Mouse (Mus musculus) macrophage (primary cell): ENCODE data around the gene Cmss1. TPM values are rescaled to one million over a fixed set of nuclear protein-coding genes. Genes with fewer than 3 reads are reported as not detected.
"Not testable (repeated sequence)": the region's sequence is repeated elsewhere in the genome, so short reads cannot be mapped to it uniquely, and the experiment has no call there.

Experiments used
- H3K27ac ChIP-seq: fragments of 350-480 bp; formaldehyde crosslinking; 2 replicates; pipeline ENCODE4 v1.9.0; 2021
- H3K36me3 ChIP-seq: fragments of 350-480 bp; formaldehyde crosslinking; 2 replicates; pipeline ENCODE4 v1.9.0; 2021; ENCODE audit errors: inconsistent target
- H3K4me3 ChIP-seq: fragments of 350-480 bp; formaldehyde crosslinking; 2 replicates; pipeline ENCODE4 v1.9.0; 2021; ENCODE audit errors: inconsistent target
- H3K79me2 ChIP-seq: fragments of 350-480 bp; formaldehyde crosslinking; 2 replicates; pipeline ENCODE4 v1.9.0; 2021; ENCODE audit errors: inconsistent target
- WGBS: methylation state at CpG from one replicate; pipeline ENCODE4 v1.1.7; 2026; ENCODE audit warnings: inconsistent platforms; ENCODE audit not compliant: missing documents; 5-methylcytosine and 5-hydroxymethylcytosine counted together
- polyA plus RNA-seq: library from polyadenylated mRNA; stranded (reverse); fragments of 250-400 nt; gene quantifications from 3 replicates; pipeline ENCODE4 v1.2.4, GENCODE M21; 2018; ENCODE audit warnings: inconsistent platforms

The Cmss1 gene
- polyA plus RNA-seq, 1 experiment from 2014 or later, result 4.7 TPM

DNA sequence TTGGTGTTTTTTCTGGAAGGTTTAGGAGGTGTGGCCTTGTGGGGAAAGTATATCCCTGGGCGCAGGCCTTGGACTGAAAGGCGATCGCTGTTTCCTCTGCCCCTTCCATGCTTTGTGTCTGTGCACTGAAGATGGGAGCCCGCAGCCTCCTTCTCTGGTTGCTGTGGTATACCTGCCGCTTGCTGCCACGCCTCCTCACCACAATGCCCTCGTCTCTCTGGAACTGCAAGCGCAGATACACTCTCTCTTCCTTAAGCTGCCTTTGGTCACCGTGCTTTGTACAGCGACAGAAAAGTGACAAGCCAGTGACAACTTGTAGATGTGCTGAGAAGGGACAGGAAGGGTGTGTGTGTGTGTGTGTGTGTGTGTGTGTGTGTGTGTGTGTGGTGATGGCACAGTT is 207.1 kb downstream of the Cmss1 start:
- H3K27ac ChIP-seq, result no peak overlapping the region
- H3K4me3 ChIP-seq, result no peak overlapping the region
- no peaks in the 10 kb centered on the region for H3K79me2 ChIP-seq
- WGBS, result 84% methylated on average over 8 of the region's 10 CpGs
- no peaks in the 10 kb centered on the region for H3K36me3 ChIP-seq

DNA sequence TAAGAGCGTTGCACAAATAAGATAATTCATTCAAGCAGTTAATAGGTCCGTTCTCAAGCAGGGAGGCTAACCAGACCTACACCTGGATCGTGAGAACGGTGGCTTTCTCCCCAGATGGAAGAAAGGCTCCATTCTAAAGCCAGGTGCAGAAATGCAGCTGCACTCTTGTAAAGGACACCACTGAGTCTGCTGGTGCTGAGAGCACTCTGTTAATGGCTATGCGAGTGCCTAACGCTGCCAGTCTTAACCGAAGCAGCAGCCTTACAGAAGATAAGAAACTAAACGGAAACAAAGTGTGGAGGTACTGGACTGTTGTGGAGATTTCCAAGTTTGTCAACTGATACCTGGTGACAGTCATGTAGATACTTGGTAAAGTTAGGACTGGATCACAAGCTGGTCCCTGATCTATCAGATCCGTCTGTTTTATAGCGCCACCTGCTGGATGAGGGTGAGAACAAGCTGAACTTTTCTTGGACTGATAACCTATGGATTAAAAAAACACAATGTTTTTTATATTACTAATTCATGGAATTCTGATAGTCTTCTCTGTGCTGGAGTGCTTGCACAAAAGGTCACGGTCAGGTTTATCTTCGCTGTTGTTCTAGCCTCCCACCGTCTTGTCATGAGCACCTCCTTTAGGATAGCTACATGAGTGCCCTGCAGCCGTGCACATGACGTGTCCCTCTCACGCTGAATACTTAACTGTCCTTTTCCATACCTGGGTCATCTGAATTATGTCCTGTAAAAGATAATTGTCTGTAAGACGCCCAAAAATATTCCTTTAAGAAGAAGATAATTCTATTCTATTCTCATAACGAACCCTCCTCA is 208.1 kb downstream of the Cmss1 start:
- 72% methylated on average over 18 of the region's 18 CpGs for WGBS
- Histone ChIP-seq H3K36me3 (no peaks in the 10 kb centered on the region), H3K4me3 (no peak overlapping the region), H3K79me2 (no peaks in the 10 kb centered on the region), H3K27ac (no peak overlapping the region)

DNA sequence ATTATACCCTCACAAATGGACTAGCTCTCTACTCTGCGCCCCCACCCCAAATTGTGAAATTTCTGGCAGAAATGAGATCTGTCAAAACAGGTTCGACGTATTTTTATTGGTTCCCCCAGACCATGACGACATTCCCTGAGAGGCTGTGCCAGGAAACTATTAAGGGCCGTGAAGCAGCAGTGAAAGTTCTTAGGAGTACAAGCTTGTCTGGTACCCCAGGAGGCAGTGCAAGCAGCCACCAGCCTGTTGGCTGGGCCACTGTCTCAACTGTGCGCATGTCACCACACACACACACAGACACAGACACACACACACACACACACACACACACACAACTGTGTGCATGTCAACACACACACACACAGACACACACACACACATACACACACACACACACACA is 208.8 kb downstream of the Cmss1 start:
- Histone ChIP-seq H3K4me3 (no peak overlapping the region), H3K27ac (no peak overlapping the region), H3K36me3 (no peaks in the 10 kb centered on the region), H3K79me2 (no peaks in the 10 kb centered on the region)
- WGBS, result 86% methylated on average over 5 of the region's 6 CpGs

DNA sequence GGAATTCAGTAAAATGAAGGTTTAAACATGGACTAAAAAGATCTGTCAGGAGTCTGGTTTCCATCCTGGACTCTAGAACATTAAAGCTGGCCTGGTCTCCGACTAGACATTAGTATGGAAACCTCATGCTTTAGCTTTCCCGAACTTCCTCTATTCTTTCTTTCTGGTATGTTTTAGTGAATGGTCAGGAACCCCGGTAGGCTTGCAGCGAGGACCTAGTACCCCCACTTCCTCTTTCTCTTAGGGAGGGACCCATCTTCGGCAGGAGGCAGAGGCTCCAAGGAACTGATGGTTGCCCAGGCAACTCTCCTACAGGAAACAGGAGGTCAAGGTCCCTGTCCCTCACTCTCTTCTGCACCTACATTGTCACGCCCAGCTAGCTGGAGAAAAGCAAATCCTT is 210.4 kb downstream of the Cmss1 start:
- H3K79me2 ChIP-seq, result no peaks in the 10 kb centered on the region
- no peak overlapping the region for H3K4me3 ChIP-seq
- 26% methylated on average over 6 of the region's 6 CpGs for WGBS
- no peak overlapping the region for H3K27ac ChIP-seq
- no peaks in the 10 kb centered on the region for H3K36me3 ChIP-seq

DNA sequence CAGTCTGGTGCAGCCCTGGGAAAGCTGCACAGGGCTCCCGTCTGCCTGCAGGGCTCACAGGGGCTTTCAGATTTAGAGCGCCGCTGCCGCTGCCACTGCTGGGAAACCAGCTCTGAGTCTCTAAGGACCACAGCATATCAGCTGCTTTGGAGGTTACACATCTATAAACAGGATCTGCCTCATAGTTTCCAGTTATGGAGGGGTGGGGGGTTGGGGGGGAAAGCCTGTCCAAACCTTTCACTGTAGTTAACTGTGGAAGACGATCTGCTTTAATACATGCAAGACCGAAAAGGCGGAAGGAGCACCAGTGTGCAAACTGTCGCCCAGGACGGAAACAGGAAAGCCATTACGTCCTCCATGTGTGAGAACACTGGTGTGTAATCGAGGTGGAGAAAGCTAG is 213.5 kb downstream of the Cmss1 start:
- H3K27ac ChIP-seq, result no peak overlapping the region
- 68% methylated on average over 11 of the region's 11 CpGs for WGBS
- H3K4me3 ChIP-seq, result no peak overlapping the region
- no peaks in the 10 kb centered on the region for H3K79me2 ChIP-seq
- H3K36me3 ChIP-seq, result no peaks in the 10 kb centered on the region

DNA sequence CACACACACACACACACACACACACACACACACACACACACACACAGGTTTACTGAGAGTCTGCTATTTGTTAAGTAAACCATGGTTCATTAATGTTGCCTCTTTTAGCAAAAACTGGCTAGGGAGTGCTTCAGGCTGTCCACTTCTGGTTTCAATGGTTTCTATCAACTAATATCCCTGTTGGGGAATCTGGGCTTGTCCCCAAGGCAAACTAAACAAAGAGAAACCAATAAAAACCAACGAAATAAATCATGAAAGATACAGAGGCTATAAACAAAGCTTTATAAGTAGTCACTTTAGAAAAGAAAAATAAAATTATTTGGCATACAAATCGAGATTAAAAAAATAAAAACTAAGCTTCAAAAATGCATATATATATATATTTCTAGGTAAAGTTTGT is 214.2 kb downstream of the Cmss1 start:
- 100% methylated on average over 2 of the region's 2 CpGs for WGBS
- Histone ChIP-seq H3K36me3 (no peaks in the 10 kb centered on the region), H3K27ac (no peak overlapping the region), H3K4me3 (no peak overlapping the region), H3K79me2 (no peaks in the 10 kb centered on the region)

DNA sequence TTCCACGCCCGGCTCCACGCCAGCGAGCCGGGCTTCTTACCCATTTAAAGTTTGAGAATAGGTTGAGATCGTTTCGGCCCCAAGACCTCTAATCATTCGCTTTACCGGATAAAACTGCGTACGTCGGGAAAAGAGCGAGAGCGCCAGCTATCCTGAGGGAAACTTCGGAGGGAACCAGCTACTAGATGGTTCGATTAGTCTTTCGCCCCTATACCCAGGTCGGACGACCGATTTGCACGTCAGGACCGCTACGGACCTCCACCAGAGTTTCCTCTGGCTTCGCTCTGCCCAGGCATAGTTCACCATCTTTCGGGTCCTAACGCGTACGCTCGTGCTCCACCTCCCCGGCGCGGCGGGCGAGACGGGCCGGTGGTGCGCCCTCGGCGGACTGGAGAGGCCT is 215.5 kb downstream of the Cmss1 start:
- not testable (repeated sequence) for H3K79me2 ChIP-seq, H3K36me3 ChIP-seq, H3K27ac ChIP-seq, H3K4me3 ChIP-seq
- WGBS, result 24% methylated on average over 21 of the region's 39 CpGs

DNA sequence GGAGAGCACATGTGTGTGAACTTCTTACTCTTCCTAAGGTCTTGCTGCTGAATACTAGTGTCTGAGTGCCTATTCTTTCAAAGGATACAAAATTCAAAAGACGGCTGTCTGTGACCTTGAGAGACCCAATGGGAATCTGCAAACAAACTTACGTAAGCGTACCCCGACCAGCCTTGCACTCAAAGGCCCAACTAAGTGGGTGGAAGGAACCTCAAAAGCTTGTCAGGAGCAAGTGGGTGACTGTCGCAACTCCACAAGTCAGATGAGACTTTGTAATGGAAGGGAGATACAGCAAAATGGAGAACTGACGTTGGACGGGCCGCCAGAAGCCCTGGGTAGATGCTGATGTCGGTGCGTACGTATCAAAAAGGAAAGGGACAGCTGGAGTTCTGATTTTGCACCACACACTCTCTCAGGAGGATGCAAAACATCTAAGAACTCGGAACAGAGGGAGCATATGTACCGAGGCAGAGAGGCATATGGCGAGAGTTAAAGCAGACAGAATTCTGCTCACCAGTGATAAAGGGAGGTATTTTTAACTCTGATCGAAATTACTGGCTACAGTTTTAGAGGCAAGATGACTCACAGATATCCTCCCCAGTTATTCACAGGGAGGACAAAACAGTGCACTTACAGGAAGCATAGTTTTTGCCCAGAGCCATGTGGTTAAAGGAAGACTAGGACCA is 217.0 kb downstream of the Cmss1 start:
- 79% methylated on average over 15 of the region's 15 CpGs for WGBS
- Histone ChIP-seq H3K27ac (peak overlapping the region; percentile 48), H3K36me3 (no peaks in the 10 kb centered on the region)

DNA sequence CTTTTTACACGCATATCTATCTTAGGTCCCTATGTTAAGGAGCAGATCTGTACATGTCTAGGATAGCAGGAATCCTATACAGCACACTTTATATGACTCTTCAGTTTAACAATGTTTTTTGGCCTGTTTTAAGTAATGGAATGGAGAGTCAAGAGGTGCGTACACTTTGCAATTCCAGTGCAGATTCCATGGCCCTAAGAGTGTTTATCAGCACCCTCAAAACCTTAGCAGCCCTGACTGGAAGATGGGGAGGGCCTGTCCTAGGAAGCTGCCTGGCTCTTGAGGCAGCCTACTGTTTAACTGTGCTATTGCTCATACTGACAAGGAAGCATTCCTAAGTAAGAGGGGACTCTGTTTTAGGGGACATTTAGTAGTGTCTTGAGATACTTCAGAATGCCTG is 222.4 kb downstream of the Cmss1 start:
- Histone ChIP-seq H3K27ac (no peak overlapping the region), H3K4me3 (no peak overlapping the region), H3K79me2 (no peaks in the 10 kb centered on the region), H3K36me3 (no peaks in the 10 kb centered on the region)
- 100% methylated on average over 2 of the region's 2 CpGs for WGBS

More for the DNA sequence above, 217.0 kb downstream of the Cmss1 start:
- no peaks in the 10 kb centered on the region for H3K79me2 ChIP-seq
- H3K4me3 ChIP-seq, result no peak overlapping the region

DNA sequence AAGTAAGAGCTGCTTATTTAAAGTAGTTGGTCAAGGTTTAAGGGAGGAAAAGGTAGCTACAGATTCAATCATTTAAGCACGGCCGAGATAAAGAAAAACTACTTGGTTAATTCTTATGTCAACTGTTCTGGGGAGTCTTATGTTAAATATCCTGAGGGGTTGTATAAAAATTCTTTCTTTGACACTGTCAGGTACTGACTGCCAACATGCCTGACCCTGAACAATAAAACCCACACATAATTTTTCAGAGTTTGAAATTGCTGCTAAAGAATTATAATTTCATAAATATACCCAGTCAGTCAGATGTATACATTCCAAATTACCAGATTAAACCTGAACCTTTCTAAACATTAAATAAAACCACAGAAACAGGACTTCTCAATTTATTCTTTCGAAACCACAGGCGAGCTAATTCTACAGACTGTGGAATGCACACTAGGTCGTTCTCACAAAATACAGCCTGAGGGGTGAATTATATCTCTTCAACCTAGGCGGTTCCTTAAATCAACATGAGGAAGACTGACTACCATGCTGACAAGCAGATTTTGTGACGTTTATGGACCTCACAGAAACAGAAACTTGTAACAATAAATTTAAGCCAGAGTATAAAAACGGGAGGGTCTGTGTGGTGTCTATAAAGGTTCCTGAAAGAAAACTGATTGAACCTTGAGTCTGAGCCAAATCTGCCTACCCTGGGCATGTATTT is 223.2 kb downstream of the Cmss1 start:
- WGBS, result 77% methylated on average over 8 of the region's 8 CpGs
- H3K27ac ChIP-seq, result no peak overlapping the region

DNA sequence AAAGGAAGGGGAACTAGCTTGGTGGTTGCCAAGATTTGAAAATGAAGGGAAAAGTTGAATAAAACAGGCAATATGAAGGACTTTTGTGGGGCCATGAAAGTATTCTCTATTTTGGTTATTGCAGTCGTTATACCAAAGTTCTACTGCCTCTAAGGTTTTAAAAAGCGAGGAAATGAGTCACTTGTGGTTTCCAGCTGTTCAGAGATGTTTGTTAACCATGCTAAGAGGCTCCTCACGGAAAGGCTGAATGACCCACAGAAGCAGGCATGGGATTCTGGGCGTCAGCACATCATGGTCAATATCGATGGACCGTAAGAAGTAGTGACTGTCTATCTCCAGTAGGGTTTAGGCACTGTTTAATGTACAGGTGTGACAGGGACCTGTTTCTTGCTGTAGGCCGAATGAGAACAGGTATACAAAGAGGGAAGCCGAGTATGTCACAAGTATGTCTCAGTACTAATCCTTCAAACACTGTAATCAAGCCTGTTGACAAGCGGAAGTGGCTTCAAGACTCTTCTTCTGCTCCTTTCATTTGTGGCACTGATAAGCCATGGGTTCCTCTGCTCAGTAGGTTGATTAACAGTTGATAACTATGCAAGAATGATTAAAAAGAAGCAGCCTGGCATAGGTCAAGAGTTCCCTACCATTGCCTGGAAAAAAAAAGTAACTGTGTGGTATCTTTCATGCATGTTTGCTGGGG is 227.9 kb downstream of the Cmss1 start:
- Histone ChIP-seq H3K27ac (no peak overlapping the region), H3K4me3 (no peak overlapping the region), H3K79me2 (no peaks in the 10 kb centered on the region), H3K36me3 (no peaks in the 10 kb centered on the region)
- WGBS, result 68% methylated on average over 9 of the region's 9 CpGs

More for the DNA sequence above, 223.2 kb downstream of the Cmss1 start:
- H3K36me3 ChIP-seq, result no peaks in the 10 kb centered on the region
- no peaks in the 10 kb centered on the region for H3K79me2 ChIP-seq
- no peak overlapping the region for H3K4me3 ChIP-seq

DNA sequence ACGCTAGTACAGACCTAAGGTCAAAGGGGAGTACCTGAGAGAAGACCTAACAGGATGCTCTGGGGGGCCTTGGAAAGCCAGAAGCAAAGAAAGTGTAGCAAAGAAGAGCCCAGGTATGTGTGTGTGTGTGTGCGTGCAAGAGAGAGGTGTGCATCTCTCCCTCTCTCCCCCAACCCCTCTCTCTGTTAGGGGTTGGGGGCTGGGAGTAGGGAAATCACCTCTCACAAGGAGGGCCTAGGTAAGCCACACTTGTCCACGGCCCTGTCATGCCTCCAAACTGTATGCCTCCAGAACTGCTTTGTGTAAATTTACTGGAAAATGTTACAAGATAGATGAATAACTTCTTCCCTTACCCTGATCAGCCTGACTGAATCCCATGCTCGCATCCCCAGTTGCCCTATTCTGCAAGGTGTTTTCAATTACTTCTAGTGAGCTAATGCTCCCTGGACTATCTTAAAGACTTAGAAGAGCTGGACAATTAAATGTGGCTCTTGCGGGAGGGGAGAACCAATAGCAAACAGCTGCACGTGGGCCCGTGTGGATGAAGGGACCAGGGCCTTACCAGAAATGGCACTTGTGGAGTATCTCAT is 231.3 kb downstream of the Cmss1 start:
- Histone ChIP-seq H3K79me2 (no peaks in the 10 kb centered on the region), H3K4me3 (no peak overlapping the region), H3K36me3 (no peaks in the 10 kb centered on the region), H3K27ac (no peak overlapping the region)
- 96% methylated on average over 6 of the region's 7 CpGs for WGBS

DNA sequence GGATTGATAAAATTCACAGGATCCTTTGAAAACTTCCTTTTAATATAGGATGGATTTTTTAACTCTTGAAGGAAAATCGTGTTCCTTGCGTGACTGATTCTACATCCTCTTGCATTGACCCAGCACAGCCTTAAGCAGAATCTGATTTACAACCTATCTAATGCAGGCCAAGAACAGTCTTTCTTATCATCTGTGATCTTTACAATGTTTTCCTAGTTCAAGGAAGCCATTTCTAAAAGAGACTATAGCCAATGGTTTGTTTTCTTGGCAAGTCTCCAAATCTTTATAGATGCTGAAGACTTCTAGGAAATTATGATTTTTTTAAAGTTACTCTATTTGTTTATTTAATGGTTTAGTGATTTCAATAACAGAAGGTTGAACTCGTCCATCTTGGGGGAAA is 234.5 kb downstream of the Cmss1 start:
- Histone ChIP-seq H3K27ac (no peak overlapping the region), H3K4me3 (no peak overlapping the region), H3K36me3 (no peaks in the 10 kb centered on the region), H3K79me2 (no peaks in the 10 kb centered on the region)
- WGBS, result 98% methylated on average over 3 of the region's 3 CpGs

DNA sequence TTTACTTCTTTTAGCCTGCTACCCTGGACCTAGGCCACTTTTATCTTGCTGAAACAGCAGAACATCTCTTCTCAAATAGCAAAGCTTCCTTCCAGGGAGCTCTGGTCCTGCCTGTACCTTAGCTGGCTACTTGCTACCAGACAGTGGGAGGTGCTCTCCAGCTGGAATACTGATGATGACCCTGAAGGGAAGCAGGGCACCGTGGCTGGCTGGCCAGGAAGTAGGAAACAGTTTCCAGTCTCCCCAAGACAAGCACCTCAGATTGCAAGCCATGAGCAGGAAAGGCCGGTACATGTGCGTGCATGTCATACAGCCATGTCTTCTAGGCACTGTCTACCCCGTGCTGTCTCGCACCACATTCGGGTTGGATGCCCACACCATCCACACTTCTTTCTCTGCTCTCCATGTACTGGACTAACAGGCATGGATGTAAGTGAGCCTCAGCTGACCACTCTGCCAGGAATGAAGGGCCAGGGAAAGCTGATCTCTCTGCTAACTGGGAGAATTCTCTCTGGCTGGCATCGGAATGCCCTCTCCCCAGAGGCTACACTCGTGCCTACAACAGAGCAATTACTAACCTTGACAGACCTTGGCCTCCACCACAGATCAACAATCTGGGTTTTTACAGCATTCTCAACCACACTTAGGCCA is 236.7 kb downstream of the Cmss1 start:
- no peaks in the 10 kb centered on the region for H3K79me2 ChIP-seq
- WGBS, result 87% methylated on average over 8 of the region's 8 CpGs
- no peak overlapping the region for H3K4me3 ChIP-seq

More for the DNA sequence above, 236.7 kb downstream of the Cmss1 start:
- H3K36me3 ChIP-seq, result no peaks in the 10 kb centered on the region
- H3K27ac ChIP-seq, result no peak overlapping the region
